Mouse (Mus musculus): ENCODE results near the gene Osbp2. TPM values are rescaled to one million over a fixed set of nuclear protein-coding genes. Genes with fewer than 3 reads are reported as not detected.

Gene Osbp2
- polyA plus RNA-seq, 1 experiment from 2014 or later: 21.2 TPM

- WGBS: 81% methylated on average over 8 of the region's 8 CpGs
- 0 out of 2 replicates have a peak, but pooled peaks cover 5% of the 10 kb centered on the region for H3K36me3 ChIP-seq (ENCODE audit: control insufficient read depth, insufficient read depth, low read length)
- no peak overlapping the region for H3K9ac ChIP-seq (replicated peaks; ENCODE audit: low read length)
- no peak overlapping the region for H3K27ac ChIP-seq (replicated peaks; ENCODE audit: low read depth, low read length)
- H3K4me1 ChIP-seq (ENCODE audit: control insufficient read depth, insufficient read depth, low read length): no peaks in the 10 kb centered on the region
- H3K4me2 ChIP-seq (ENCODE audit: low read length): no peak overlapping the region
- no peak for ATAC-seq (ENCODE audit: low FRiP score, low TSS enrichment)
- H3K4me3 ChIP-seq (replicated peaks; ENCODE audit: low read depth, low read length): no peak overlapping the region
- H3K27me3 ChIP-seq (ENCODE audit: control insufficient read depth, insufficient read depth, low read length): no peaks in the 10 kb centered on the region
- no peak for DNase-seq
- no peaks in the 10 kb centered on the region for H3K9me3 ChIP-seq (ENCODE audit: control insufficient read depth, low read length)
Measured at GRCm38 (mm10) chr11:3766964-3767363, 96.7 kb downstream of the Osbp2 start.

DNA sequence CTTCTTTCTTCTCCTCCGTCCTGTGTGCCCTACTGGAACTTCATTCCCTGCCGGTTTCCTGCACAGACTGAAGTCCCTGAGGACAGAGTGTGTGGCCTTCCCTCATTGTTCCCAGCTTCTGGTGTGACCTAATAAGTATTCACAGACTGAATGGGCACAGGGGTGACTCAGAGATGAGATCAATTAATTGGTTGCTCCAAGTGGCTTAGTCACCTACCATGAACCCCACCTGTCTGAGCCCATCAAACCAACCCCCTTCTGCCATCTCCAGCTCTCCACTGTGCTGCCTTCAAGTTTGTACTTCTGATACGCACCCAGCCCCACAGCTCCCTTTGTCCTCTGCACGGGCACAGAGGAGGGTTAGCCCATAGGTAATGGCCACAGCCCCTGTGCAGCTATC is 99.4 kb downstream of the Osbp2 start:
- H3K36me3 ChIP-seq (ENCODE audit: control insufficient read depth, insufficient read depth, low read length): 0 out of 2 replicates have a peak, but pooled peaks cover 2% of the 10 kb centered on the region
- DNase-seq (no peak), ATAC-seq (ENCODE audit: low FRiP score, low TSS enrichment) (no peak)
- no peak overlapping the region for H3K9ac ChIP-seq (replicated peaks; ENCODE audit: low read length)
- no peak overlapping the region for H3K4me2 ChIP-seq (ENCODE audit: low read length)
- H3K27ac ChIP-seq (replicated peaks; ENCODE audit: low read depth, low read length): no peak overlapping the region
- H3K4me3 ChIP-seq (replicated peaks; ENCODE audit: low read depth, low read length): no peak overlapping the region
- 0 out of 2 replicates have a peak, but pooled peaks cover 7% of the 10 kb centered on the region for H3K27me3 ChIP-seq (ENCODE audit: control insufficient read depth, insufficient read depth, low read length)
- no peaks in the 10 kb centered on the region for H3K9me3 ChIP-seq (ENCODE audit: control insufficient read depth, low read length)
- no peaks in the 10 kb centered on the region for H3K4me1 ChIP-seq (ENCODE audit: control insufficient read depth, insufficient read depth, low read length)
- 30% methylated on average over 4 of the region's 4 CpGs for WGBS

- Histone ChIP-seq H3K4me3 (replicated peaks; ENCODE audit: low read depth, low read length) (peak overlapping the region; percentile 64), H3K36me3 (ENCODE audit: control insufficient read depth, insufficient read depth, low read length) (no peaks in the 10 kb centered on the region), H3K27ac (replicated peaks; ENCODE audit: low read depth, low read length) (peak overlapping the region; percentile 66; the same call in 1 of the 2 replicates), H3K9me3 (ENCODE audit: control insufficient read depth, low read length) (no peaks in the 10 kb centered on the region), H3K27me3 (ENCODE audit: control insufficient read depth, insufficient read depth, low read length) (0 out of 2 replicates have a peak, but pooled peaks cover 7% of the 10 kb centered on the region), H3K4me1 (ENCODE audit: control insufficient read depth, insufficient read depth, low read length) (no peaks in the 10 kb centered on the region), H3K9ac (replicated peaks; ENCODE audit: low read length) (peak overlapping the region; percentile 58), H3K4me2 (ENCODE audit: low read length) (peak overlapping the region; percentile 73)
- ATAC-seq (ENCODE audit: low FRiP score, low TSS enrichment) (peak; percentile 76), DNase-seq (peak; percentile 76)
- under 1% methylated on average over 90 of the region's 90 CpGs for WGBS
Measured at GRCm38 (mm10) chr11:3761775-3762501, 101.8 kb downstream of the Osbp2 start.

DNA sequence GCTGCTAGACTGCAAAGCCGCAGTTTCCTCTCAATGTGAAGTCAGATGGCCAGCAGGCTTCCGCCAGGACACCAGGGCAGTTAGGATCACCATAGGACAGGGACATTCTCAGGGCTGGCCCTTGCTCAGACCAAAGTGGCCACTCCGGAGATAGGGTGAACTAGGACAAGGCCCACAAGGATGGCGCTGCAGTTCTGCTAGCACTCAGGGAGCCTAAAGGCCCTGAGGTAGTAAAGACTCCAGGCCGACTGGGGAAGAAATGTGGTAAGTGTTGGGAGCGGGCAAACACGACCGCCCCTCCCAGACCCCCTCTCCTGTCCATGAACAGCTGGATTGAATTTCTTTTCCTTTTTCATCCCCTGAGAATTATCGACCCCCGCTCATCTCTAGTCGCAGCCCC is 102.4 kb downstream of the Osbp2 start:
- 7% methylated on average over 11 of the region's 11 CpGs for WGBS
- Histone ChIP-seq H3K4me2 (ENCODE audit: low read length) (peak overlapping the region; percentile 73), H3K27ac (replicated peaks; ENCODE audit: low read depth, low read length) (peak overlapping the region; percentile 66; the same call in 1 of the 2 replicates), H3K4me1 (ENCODE audit: control insufficient read depth, insufficient read depth, low read length) (no peaks in the 10 kb centered on the region), H3K27me3 (ENCODE audit: control insufficient read depth, insufficient read depth, low read length) (0 out of 2 replicates have a peak, but pooled peaks cover 7% of the 10 kb centered on the region), H3K36me3 (ENCODE audit: control insufficient read depth, insufficient read depth, low read length) (no peaks in the 10 kb centered on the region), H3K9me3 (ENCODE audit: control insufficient read depth, low read length) (no peaks in the 10 kb centered on the region), H3K9ac (replicated peaks; ENCODE audit: low read length) (peak overlapping the region; percentile 58), H3K4me3 (replicated peaks; ENCODE audit: low read depth, low read length) (peak overlapping the region; percentile 64)
- ATAC-seq (ENCODE audit: low FRiP score, low TSS enrichment) (0 out of 2 replicates have a peak, but pooled peaks have one; percentile 7), DNase-seq (peak; percentile 34)

- DNase-seq: no peak
- H3K36me3 ChIP-seq (ENCODE audit: control insufficient read depth, insufficient read depth, low read length): no peaks in the 10 kb centered on the region
- H3K27ac ChIP-seq (replicated peaks; ENCODE audit: low read depth, low read length): no peak overlapping the region
- no peaks in the 10 kb centered on the region for H3K4me1 ChIP-seq (ENCODE audit: control insufficient read depth, insufficient read depth, low read length)
- H3K9me3 ChIP-seq (ENCODE audit: control insufficient read depth, low read length): no peaks in the 10 kb centered on the region
- no peak for ATAC-seq (ENCODE audit: low FRiP score, low TSS enrichment)
- H3K27me3 ChIP-seq (ENCODE audit: control insufficient read depth, insufficient read depth, low read length): 0 out of 2 replicates have a peak, but pooled peaks cover 7% of the 10 kb centered on the region
- H3K4me3 ChIP-seq (replicated peaks; ENCODE audit: low read depth, low read length): no peak overlapping the region
- H3K4me2 ChIP-seq (ENCODE audit: low read length): no peak overlapping the region
- 78% methylated on average over 5 of the region's 5 CpGs for WGBS
- no peak overlapping the region for H3K9ac ChIP-seq (replicated peaks; ENCODE audit: low read length)
Measured at GRCm38 (mm10) chr11:3759433-3759832, 104.3 kb downstream of the Osbp2 start.

DNA sequence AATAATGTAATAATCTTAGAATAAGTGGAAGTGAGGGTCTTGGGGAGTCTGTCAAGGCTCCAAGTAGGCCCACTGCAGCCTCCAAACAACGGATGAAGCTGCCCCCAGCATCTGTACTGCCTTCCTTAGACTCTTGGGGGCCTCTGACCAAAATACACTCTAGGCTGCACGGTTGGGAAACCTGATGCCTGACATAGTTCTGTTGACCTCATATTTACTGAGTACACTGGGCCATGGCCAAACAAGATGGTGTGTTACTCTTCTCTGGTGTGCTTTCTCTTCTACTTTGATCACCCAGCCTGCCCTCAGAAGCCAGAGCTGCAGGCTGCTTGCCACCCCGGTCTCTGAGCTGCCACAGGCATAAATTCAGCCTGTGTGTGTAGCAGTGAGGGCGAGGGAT is 108.4 kb downstream of the Osbp2 start:
- Histone ChIP-seq H3K27me3 (ENCODE audit: control insufficient read depth, insufficient read depth, low read length) (0 out of 2 replicates have a peak, but pooled peaks cover 4% of the 10 kb centered on the region), H3K4me1 (ENCODE audit: control insufficient read depth, insufficient read depth, low read length) (no peaks in the 10 kb centered on the region), H3K27ac (replicated peaks; ENCODE audit: low read depth, low read length) (no peak overlapping the region), H3K4me3 (replicated peaks; ENCODE audit: low read depth, low read length) (no peak overlapping the region), H3K9ac (replicated peaks; ENCODE audit: low read length) (no peak overlapping the region), H3K4me2 (ENCODE audit: low read length) (no peak overlapping the region), H3K9me3 (ENCODE audit: control insufficient read depth, low read length) (no peaks in the 10 kb centered on the region), H3K36me3 (ENCODE audit: control insufficient read depth, insufficient read depth, low read length) (no peaks in the 10 kb centered on the region)
- WGBS: 69% methylated on average over 4 of the region's 4 CpGs
- no peak for ATAC-seq (ENCODE audit: low FRiP score, low TSS enrichment)
- no peak for DNase-seq

DNA sequence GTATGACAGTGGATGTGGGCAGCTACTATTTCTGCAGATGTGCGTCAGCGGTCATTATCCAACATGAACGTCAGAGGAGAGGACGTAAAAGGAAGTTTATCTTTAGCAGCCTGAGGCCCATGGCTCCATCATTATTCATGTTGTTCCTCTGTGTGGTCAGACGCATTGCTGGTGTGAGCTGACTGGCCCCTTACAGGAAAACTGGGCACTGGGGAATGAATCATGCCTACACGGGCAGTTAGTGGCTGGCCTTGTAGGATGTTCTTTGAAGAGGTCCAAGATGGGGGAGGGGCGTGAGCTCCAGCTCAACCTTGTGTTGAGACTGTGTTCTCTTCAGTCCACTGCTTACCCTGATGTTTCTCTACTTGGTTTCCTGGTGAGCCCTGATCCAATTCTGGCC is 109.0 kb downstream of the Osbp2 start:
- no peak for DNase-seq
- no peaks in the 10 kb centered on the region for H3K4me1 ChIP-seq (ENCODE audit: control insufficient read depth, insufficient read depth, low read length)
- no peak overlapping the region for H3K27ac ChIP-seq (replicated peaks; ENCODE audit: low read depth, low read length)
- WGBS: 79% methylated on average over 7 of the region's 7 CpGs
- H3K9ac ChIP-seq (replicated peaks; ENCODE audit: low read length): no peak overlapping the region
- H3K9me3 ChIP-seq (ENCODE audit: control insufficient read depth, low read length): no peaks in the 10 kb centered on the region
- no peak overlapping the region for H3K4me2 ChIP-seq (ENCODE audit: low read length)
- H3K36me3 ChIP-seq (ENCODE audit: control insufficient read depth, insufficient read depth, low read length): no peaks in the 10 kb centered on the region
- no peak for ATAC-seq (ENCODE audit: low FRiP score, low TSS enrichment)
- no peak overlapping the region for H3K4me3 ChIP-seq (replicated peaks; ENCODE audit: low read depth, low read length)
- H3K27me3 ChIP-seq (ENCODE audit: control insufficient read depth, insufficient read depth, low read length): no peaks in the 10 kb centered on the region

GRCm38 (mm10) chr11:3753897-3754296 is 109.8 kb downstream of the Osbp2 start:
- no peak overlapping the region for H3K4me2 ChIP-seq (ENCODE audit: low read length)
- H3K9me3 ChIP-seq (ENCODE audit: control insufficient read depth, low read length): no peaks in the 10 kb centered on the region

GRCm38 (mm10) chr11:3752766-3753165 is 110.9 kb downstream of the Osbp2 start:
- ATAC-seq (ENCODE audit: low FRiP score, low TSS enrichment) (no peak), DNase-seq (no peak)
- Histone ChIP-seq H3K9me3 (ENCODE audit: control insufficient read depth, low read length) (no peaks in the 10 kb centered on the region), H3K27me3 (ENCODE audit: control insufficient read depth, insufficient read depth, low read length) (no peaks in the 10 kb centered on the region), H3K4me3 (replicated peaks; ENCODE audit: low read depth, low read length) (no peak overlapping the region), H3K9ac (replicated peaks; ENCODE audit: low read length) (no peak overlapping the region), H3K4me2 (ENCODE audit: low read length) (no peak overlapping the region), H3K36me3 (ENCODE audit: control insufficient read depth, insufficient read depth, low read length) (no peaks in the 10 kb centered on the region), H3K4me1 (ENCODE audit: control insufficient read depth, insufficient read depth, low read length) (no peaks in the 10 kb centered on the region), H3K27ac (replicated peaks; ENCODE audit: low read depth, low read length) (no peak overlapping the region)
- WGBS: 65% methylated on average over 3 of the region's 3 CpGs

More at GRCm38 (mm10) chr11:3753897-3754296, 109.8 kb downstream of the Osbp2 start:
- no peak for ATAC-seq (ENCODE audit: low FRiP score, low TSS enrichment)
- H3K4me3 ChIP-seq (replicated peaks; ENCODE audit: low read depth, low read length): no peak overlapping the region
- 77% methylated on average over 9 of the region's 9 CpGs for WGBS
- no peaks in the 10 kb centered on the region for H3K4me1 ChIP-seq (ENCODE audit: control insufficient read depth, insufficient read depth, low read length)
- H3K27me3 ChIP-seq (ENCODE audit: control insufficient read depth, insufficient read depth, low read length): no peaks in the 10 kb centered on the region
- DNase-seq: no peak
- no peaks in the 10 kb centered on the region for H3K36me3 ChIP-seq (ENCODE audit: control insufficient read depth, insufficient read depth, low read length)
- H3K27ac ChIP-seq (replicated peaks; ENCODE audit: low read depth, low read length): no peak overlapping the region
- no peak overlapping the region for H3K9ac ChIP-seq (replicated peaks; ENCODE audit: low read length)

All from midbrain, embryonic 14.5 days (tissue).